Mouse (Mus musculus) left cerebral cortex, adult 11 months (tissue): ENCODE results near the gene Chst11.

ENCODE experiments used
- DNase-seq: peaks from one replicate; pipeline ENCODE4 v3.0.0; 2022; ENCODE audit warnings: low spot score

The Chst11 gene

GRCm38 (mm10) chr10:82984950-82985699 lies at the start of gene Chst11:
Chst11 (plus strand) TSS chr10:82985498.
- peak; percentile 58 for DNase-seq

- no peak for DNase-seq
Measured at GRCm38 (mm10) chr10:82935774-82936173, 49.5 kb upstream of the Chst11 start.

GRCm38 (mm10) chr10:82953415-82953814 lies 31.9 kb upstream of the Chst11 start:
- DNase-seq = no peak

GRCm38 (mm10) chr10:82955117-82955516 lies 30.2 kb upstream of the Chst11 start:
- no peak for DNase-seq

GRCm38 (mm10) chr10:82958218-82958761 lies 27.0 kb upstream of the Chst11 start:
- no peak for DNase-seq

GRCm38 (mm10) chr10:82959316-82959715 lies 26.0 kb upstream of the Chst11 start:
- no peak for DNase-seq

GRCm38 (mm10) chr10:82961302-82961701 lies 24.0 kb upstream of the Chst11 start:
- DNase-seq = no peak

GRCm38 (mm10) chr10:82962018-82962417 lies 23.3 kb upstream of the Chst11 start:
- no peak for DNase-seq

- no peak for DNase-seq
Measured at GRCm38 (mm10) chr10:82962472-82963020, 22.8 kb upstream of the Chst11 start.

GRCm38 (mm10) chr10:82964491-82964890 lies 20.8 kb upstream of the Chst11 start:
- no peak for DNase-seq

- DNase-seq = no peak
Measured at GRCm38 (mm10) chr10:82966672-82967071, 18.6 kb upstream of the Chst11 start.

GRCm38 (mm10) chr10:82969612-82970011 lies 15.7 kb upstream of the Chst11 start:
- no peak for DNase-seq

GRCm38 (mm10) chr10:82971549-82971948 lies 13.7 kb upstream of the Chst11 start:
- no peak for DNase-seq

- no peak for DNase-seq
Measured at GRCm38 (mm10) chr10:82974201-82974600, 11.1 kb upstream of the Chst11 start.

- no peak for DNase-seq
Measured at GRCm38 (mm10) chr10:82974627-82975177, 10.6 kb upstream of the Chst11 start.

GRCm38 (mm10) chr10:82975806-82976205 lies 9.5 kb upstream of the Chst11 start:
- no peak for DNase-seq

GRCm38 (mm10) chr10:82982286-82982685 lies 3.0 kb upstream of the Chst11 start:
- DNase-seq = no peak

- DNase-seq = peak; percentile 30
Measured at GRCm38 (mm10) chr10:82985700-82986131, 418 bp downstream of the Chst11 start.

- no peak for DNase-seq
Measured at GRCm38 (mm10) chr10:82986251-82986992, 1.1 kb downstream of the Chst11 start.

GRCm38 (mm10) chr10:82986993-82987349 lies 1.7 kb downstream of the Chst11 start:
- no peak for DNase-seq

- no peak for DNase-seq
Measured at GRCm38 (mm10) chr10:82987394-82987793, 2.1 kb downstream of the Chst11 start.

GRCm38 (mm10) chr10:82989418-82990025 lies 4.2 kb downstream of the Chst11 start:
- DNase-seq = no peak
